Mouse (Mus musculus) right cerebral cortex, postnatal 25 days (tissue): Measurements from ENCODE around the gene Adm2.

ENCODE experiments used
- DNase-seq: peaks from one replicate; pipeline ENCODE4 v3.0.0; 2022

The Adm2 gene

DNA sequence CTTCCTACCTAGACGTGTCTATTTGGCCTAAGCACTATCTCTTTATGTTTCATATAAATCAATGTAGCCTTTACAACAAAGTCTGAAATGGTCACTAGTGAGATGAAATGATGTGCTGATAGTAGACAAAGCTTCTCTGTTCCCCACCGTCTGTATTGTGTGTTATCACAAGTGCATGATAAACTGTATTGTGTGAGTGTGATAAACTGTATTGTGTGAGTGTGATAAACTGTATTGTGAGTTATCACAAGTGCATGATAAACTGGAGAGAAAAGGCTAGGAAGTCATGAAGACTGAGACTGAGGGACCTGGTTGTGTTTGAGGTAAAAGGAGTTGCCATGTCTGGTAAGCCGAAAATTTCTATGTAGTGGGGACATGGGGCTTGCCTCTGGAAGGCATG lies 36.3 kb downstream of the Adm2 start:
- DNase-seq: no peak

DNA sequence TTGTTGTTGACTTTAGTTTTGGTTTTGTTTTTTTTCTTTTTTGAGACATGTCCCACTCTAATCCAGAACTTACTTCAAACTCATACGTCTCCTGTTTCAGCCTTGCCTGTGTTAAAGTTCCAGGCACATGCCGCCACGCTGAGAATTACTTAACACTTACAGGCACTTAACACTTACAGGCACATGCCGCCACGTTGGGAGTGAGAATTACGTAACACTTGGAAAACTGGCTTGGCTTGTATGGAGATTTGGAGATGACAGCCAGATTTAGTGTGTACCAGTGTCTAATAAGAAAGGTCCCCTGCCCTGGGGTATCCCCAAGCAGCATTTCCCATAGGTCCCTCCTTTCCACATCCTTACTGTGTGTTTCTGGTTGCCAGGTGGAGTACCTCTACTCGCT lies 40.5 kb downstream of the Adm2 start:
- no peak for DNase-seq

DNA sequence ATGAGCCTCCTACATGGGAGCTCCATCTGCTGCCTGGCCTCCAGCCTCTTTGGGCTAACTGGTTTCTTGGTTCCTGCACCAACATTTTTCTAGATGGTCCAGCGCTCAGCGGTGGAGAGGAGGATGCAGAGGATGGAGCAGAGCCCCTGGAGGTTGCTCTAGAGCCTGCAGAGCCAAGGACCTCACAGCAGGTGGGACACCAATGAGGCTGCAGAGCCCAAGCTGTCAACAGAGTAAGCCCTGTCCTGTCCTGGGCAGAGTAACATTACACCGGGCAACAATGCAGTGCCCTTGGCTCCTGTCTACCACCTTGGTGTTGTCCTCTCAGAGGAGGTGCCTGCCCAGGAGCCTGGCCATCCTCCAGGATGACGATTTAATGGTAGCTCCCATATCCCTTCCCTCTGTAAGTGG lies 42.6 kb downstream of the Adm2 start:
- no peak for DNase-seq

DNA sequence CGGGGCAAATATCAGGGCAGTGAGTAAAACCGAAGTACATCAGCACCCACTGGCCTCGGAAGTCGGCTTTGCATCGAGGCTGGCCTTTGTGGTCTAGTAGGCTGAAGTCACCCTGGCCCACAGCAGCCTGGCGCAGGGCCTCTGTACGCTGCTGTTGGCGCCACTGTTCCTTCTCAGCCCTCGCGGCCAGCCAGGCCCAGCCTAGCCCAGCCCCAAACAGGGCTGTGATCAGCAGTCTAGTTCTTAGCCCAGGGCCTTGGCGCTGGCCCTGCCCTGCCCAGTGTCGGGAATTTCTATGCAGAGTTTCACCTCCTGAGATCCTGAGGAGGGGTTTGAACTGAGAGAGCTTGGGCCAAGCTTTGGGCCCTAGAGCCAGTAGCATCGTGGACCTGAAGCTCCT lies 49.5 kb downstream of the Adm2 start:
- no peak for DNase-seq

DNA sequence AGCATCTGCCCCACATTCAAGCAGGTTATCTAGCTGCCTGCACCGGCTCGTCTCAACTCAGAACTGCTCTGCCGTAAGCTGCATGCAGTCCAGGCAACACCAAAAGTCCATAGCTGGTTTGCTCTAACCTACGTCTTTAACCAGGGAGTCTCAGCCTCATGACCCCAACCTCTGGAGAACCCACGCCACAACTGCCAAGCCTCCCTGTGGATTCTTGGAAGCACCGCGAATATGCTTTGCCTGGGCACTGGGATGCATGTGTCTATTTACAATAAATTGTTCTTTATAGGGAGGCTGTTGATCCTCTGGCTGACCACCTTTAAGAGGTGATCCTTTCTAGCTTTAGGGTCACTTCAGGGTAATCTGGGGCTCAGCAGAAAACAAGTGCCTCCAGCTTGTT lies 50.0 kb downstream of the Adm2 start:
- no peak for DNase-seq

DNA sequence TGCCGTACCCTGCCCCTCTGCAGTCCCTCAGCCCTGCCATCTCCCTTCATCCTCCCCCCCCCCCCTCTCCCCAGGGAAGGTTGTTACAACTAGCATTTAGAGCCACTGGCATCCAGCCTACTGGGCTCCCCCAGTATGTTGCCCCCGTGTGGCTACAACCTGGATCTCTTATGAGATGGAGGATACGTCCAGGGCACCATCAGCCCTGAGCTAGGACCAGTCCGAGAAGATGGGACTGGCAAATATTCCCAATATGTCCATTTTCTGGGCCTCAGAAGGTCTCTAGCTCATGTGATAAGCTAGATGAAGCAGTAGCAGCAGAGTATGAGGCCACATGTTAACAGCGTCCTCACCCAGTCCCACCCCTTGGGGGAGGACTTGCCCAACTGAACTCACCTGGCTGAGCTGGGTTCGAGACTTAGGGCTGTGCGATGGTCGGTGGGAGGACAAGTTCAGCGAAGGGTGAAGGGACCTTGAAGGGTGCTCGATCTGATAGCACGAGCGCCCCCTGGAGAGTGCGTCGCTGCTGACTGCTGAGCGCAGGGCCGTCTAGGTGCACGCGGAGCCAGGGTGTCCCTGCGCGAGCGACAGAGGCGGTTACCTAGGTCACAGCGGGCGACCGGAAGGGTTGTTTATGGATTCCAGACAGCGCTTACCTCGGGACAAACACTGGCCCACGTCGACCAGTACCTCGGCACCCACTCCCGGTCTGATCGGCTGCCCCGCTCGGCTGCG lies 50.7 kb downstream of the Adm2 start:
- DNase-seq: peak; percentile 79

DNA sequence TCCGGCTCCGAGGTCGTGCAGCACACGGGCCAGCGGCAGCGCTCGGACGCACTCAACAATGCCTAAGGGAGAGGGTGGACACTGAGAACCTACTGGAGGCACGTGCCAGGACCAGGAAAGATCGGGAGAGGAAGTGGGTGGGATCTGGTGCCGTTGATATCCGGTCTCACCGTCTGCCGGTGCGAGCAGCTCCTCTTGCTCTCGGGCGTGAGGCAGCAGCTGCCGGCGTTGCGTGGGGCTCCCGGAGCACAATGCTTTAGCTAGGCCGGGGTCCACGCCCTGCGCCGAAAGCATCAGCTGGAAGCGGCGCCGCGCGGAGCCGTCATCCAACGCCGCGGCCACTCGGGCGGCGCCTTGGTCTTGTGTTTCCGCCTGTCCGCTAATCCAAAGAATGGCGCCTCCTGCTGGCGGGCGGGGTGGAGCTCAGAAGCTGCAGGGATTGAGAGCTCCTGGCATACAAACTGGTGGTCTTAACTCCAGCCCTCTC lies 51.3 kb downstream of the Adm2 start, which contains the start of gene Sco2:
TSS of gene Sco2 (minus strand) at position 85 of the 487 bp plus-strand sequence.
- peak; percentile 90 for DNase-seq
